Mouse (Mus musculus): ENCODE results near the gene Pbxip1. TPM values are rescaled to one million over a fixed set of nuclear protein-coding genes. Genes with fewer than 3 reads are reported as not detected.

Gene Pbxip1
- polyA plus RNA-seq (2014; fragmentation: Nextera tagmentation; extraction: Ambion mirVana) = 7.6 and 9.7 TPM in 2 replicates

DNA sequence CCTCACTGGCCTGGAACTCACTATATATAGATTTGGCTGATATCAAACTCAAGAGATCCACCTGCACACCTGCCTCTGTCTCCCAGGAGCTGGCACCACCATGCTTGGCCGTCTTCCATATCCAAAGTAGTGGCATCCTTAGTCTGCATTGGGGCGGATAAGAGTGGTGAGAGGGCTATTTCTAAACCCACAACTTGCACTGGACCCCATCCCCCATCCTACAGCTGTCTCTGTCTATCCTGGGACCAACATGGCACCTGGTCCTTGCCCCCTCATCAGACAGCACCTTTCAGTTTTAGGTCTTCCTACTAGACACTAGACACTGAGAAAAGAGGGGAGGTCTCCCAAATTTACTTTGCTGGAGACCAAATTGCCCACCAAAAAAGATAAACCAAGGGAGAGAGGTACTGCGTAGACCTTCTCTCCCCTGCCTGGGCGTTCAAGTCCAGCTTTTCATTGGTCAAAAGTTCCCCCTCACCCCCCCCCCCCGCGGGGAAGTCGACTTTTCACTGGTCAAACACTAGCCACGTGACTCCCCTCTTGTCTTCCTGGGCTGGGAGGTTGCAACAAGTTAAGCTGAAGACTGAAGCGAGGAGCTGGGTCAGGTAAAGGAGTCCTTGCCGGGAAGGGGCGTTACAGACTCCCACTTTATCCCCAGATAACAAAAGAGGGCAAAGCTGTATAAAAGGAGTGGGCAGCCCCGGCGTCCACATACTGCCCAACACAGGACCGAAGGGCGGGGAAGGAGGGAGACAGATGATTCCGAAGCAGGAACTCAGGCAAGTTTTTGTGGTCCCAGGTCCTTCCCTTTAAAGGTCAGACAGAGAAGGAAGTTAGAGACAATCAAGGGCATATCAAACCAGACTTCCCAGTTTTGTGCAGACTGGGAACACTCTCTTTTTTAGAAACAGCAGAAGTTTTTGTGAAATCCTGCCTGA, at the start of gene Pbxip1:
Pbxip1 (plus strand) TSS at position 531 of the 938 bp plus-strand sequence.
- peak; percentile 68 for DNase-seq

DNA sequence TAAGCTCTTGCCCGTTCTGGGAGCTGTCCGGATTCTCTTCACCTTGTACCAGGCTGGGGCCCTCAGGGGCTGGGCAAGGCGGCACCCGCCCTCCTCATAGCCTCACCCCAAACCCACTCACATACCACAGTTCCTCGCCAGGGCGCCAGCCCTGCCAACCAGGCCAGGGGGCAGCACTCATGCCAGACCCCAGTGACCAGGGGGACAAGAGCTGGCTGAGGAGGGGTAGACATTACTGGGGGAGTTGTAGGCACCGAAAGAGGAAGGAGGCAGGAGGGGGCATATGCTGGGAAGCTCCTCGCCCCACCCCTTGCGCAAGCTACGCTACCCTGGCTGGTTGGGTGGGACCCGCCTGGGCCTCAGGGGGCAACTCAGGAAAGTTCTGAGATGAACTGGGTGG, 48.9 kb upstream of the Pbxip1 start:
- 77% methylated on average over 9 of the region's 11 CpGs for WGBS
- H3K9ac ChIP-seq (replicated peaks; ENCODE audit: low read length) = no peak overlapping the region
- ATAC-seq (ENCODE audit: low FRiP score, low TSS enrichment) (no peak), DNase-seq (no peak)
- no peaks in the 10 kb centered on the region for H3K9me3 ChIP-seq (ENCODE audit: control insufficient read depth, low read length)
- H3K36me3 ChIP-seq (ENCODE audit: control insufficient read depth, insufficient read depth, low read length) = no peaks in the 10 kb centered on the region
- peaks cover 20% of the 10 kb centered on the region for H3K4me1 ChIP-seq (ENCODE audit: control insufficient read depth, insufficient read depth, low read length)
- H3K27ac ChIP-seq (replicated peaks; ENCODE audit: low read depth, low read length) = no peak overlapping the region
- H3K4me2 ChIP-seq (ENCODE audit: low read length) = no peak overlapping the region
- H3K27me3 ChIP-seq (ENCODE audit: control insufficient read depth, insufficient read depth, low read length) = no peaks in the 10 kb centered on the region
- H3K4me3 ChIP-seq (replicated peaks; ENCODE audit: low read depth, low read length) = no peak overlapping the region

More for the DNA sequence above, at the start of gene Pbxip1:
- H3K4me3 ChIP-seq (replicated peaks; ENCODE audit: low read depth, low read length) = peak within 1 kb of the TSS; percentile 20
- H3K27me3 ChIP-seq (ENCODE audit: control insufficient read depth, insufficient read depth, low read length) = no peaks in the 10 kb centered on the region
- H3K4me2 ChIP-seq (ENCODE audit: low read length) = peak within 1 kb of the TSS; percentile 45
- WGBS = 4% methylated on average over 16 of the region's 16 CpGs
- peaks cover 8% of the 10 kb centered on the region for H3K4me1 ChIP-seq (ENCODE audit: control insufficient read depth, insufficient read depth, low read length)
- no peak within 1 kb of the TSS for H3K27ac ChIP-seq (replicated peaks; ENCODE audit: low read depth, low read length)
- no peak within 1 kb of the TSS for H3K9ac ChIP-seq (replicated peaks; ENCODE audit: low read length)
- no peaks in the 10 kb centered on the region for H3K9me3 ChIP-seq (ENCODE audit: control insufficient read depth, low read length)
- peaks cover 32% of the 10 kb centered on the region for H3K36me3 ChIP-seq (ENCODE audit: control insufficient read depth, insufficient read depth, low read length)
- peak; percentile 48; the same call in 1 of the 2 replicates for ATAC-seq (ENCODE audit: low FRiP score, low TSS enrichment)

DNA sequence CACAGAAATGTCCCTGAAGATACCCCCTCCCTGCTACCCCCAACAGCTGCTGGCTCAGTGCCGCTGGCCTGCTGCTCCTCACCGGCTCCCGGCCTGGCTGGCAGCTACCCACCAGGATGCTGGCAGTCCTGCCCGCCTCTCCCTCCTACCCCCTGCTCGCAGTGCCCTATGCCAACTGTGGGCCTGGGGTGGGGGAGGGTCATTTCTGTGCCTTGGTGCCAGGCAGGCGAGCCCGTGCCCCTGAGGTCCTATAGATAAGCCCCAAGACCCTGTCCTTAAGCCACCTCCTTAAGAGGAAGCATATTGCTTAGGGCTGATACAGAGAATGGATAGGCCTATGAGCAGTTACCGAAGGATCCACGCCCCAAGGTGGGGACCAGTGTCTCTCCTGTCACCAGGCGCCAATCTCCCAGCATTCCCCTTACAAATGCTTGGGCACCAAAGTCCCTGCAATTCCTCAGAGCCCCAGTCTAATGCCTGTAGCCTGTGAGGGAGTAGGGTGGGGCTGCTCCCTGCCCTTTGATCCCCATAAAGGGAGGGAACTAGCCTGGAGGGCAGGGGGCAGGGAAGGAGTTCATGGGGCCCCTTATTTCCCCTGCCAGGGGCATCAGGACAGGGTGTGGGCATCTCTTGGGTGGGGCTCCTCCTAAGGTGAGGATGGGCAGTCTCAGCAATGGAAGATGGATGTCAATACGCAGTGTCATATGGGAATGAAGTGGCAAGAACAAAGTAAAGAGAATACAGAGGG, 48.2 kb upstream of the Pbxip1 start:
- Histone ChIP-seq H3K4me3 (replicated peaks; ENCODE audit: low read depth, low read length) (no peak overlapping the region), H3K27ac (replicated peaks; ENCODE audit: low read depth, low read length) (no peak overlapping the region), H3K9ac (replicated peaks; ENCODE audit: low read length) (no peak overlapping the region), H3K9me3 (ENCODE audit: control insufficient read depth, low read length) (no peaks in the 10 kb centered on the region), H3K36me3 (ENCODE audit: control insufficient read depth, insufficient read depth, low read length) (no peaks in the 10 kb centered on the region), H3K4me2 (ENCODE audit: low read length) (no peak overlapping the region), H3K27me3 (ENCODE audit: control insufficient read depth, insufficient read depth, low read length) (no peaks in the 10 kb centered on the region), H3K4me1 (ENCODE audit: control insufficient read depth, insufficient read depth, low read length) (peaks cover 24% of the 10 kb centered on the region)
- DNase-seq (peak; percentile 24), ATAC-seq (ENCODE audit: low FRiP score, low TSS enrichment) (no peak)
- WGBS = 75% methylated on average over 11 of the region's 11 CpGs

DNA sequence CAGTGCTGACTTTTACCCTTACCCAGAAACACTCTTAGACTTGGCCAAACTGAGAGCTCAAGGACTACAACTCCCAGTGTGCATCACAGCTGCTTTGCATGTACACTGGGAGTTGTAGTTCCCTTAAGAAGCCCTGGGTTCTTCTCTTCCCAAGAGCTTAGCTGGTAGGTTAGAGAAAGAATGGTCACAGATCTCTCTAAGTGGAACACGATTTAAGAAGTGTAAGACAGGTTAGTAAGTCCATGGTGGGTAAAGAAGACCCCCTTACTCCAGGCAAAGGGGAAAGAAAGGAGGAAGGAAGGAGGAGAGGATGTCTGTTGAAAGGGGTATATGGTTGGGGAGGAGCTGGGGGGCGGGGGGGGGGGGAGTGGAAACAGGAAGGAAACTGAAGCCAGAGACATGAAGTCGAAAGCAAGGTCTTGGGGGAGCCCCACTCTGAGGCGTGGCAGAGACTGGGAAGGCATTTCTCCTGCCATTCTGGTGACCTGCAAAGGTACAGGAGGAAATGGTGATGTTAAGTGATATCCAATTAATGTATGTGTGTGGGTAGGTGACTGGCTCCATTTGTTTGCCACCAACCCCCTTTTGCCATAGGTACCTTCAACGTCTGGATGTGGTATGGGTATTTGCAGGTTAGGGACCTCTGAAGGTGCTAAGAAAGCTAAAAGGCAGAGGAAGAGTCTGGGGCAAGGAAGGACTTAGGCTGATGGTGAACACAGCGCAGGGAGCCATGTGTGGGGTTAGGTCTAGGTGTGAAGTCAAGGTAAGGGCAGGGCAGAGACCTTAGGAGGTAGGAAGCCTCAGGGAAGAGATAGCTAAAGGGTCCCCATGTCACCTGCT, 47.4 kb upstream of the Pbxip1 start:
- Histone ChIP-seq H3K9me3 (ENCODE audit: control insufficient read depth, low read length) (no peaks in the 10 kb centered on the region), H3K9ac (replicated peaks; ENCODE audit: low read length) (no peak overlapping the region), H3K4me2 (ENCODE audit: low read length) (no peak overlapping the region), H3K27me3 (ENCODE audit: control insufficient read depth, insufficient read depth, low read length) (no peaks in the 10 kb centered on the region), H3K4me3 (replicated peaks; ENCODE audit: low read depth, low read length) (no peak overlapping the region), H3K4me1 (ENCODE audit: control insufficient read depth, insufficient read depth, low read length) (peaks cover 24% of the 10 kb centered on the region), H3K27ac (replicated peaks; ENCODE audit: low read depth, low read length) (no peak overlapping the region), H3K36me3 (ENCODE audit: control insufficient read depth, insufficient read depth, low read length) (no peaks in the 10 kb centered on the region)
- ATAC-seq (ENCODE audit: low FRiP score, low TSS enrichment) (no peak), DNase-seq (peak; percentile 79)
- WGBS = 59% methylated on average over 6 of the region's 6 CpGs

DNA sequence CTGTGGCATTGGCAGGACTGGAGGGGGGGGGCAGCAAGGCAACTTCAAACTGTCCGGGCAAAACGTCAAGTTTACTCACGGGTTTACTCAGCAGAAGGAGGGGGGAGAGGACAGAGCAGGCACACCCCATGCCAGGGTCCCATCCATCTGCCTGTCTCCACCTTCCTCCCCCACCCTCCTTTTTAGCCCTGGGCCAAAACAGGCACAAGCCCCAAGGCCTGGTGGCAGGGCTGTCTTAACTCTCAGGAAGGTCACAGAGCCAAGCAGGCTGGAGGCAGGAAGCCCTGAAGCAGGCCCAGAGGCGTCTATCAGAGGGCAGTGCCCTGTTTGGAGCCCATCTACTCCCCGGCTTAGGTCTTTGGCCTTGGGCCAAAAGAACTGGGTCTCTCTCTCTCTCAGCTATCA, 46.4 kb upstream of the Pbxip1 start:
- no peak overlapping the region for H3K27ac ChIP-seq (replicated peaks; ENCODE audit: low read depth, low read length)
- H3K9me3 ChIP-seq (ENCODE audit: control insufficient read depth, low read length) = no peaks in the 10 kb centered on the region
- no peak overlapping the region for H3K4me2 ChIP-seq (ENCODE audit: low read length)
- H3K4me1 ChIP-seq (ENCODE audit: control insufficient read depth, insufficient read depth, low read length) = peaks cover 33% of the 10 kb centered on the region
- H3K4me3 ChIP-seq (replicated peaks; ENCODE audit: low read depth, low read length) = no peak overlapping the region
- no peaks in the 10 kb centered on the region for H3K36me3 ChIP-seq (ENCODE audit: control insufficient read depth, insufficient read depth, low read length)
- WGBS = 64% methylated on average over 5 of the region's 5 CpGs
- ATAC-seq (ENCODE audit: low FRiP score, low TSS enrichment) (no peak), DNase-seq (peak; percentile 31)
- H3K9ac ChIP-seq (replicated peaks; ENCODE audit: low read length) = no peak overlapping the region
- H3K27me3 ChIP-seq (ENCODE audit: control insufficient read depth, insufficient read depth, low read length) = 0 out of 2 replicates have a peak, but pooled peaks cover 3% of the 10 kb centered on the region

DNA sequence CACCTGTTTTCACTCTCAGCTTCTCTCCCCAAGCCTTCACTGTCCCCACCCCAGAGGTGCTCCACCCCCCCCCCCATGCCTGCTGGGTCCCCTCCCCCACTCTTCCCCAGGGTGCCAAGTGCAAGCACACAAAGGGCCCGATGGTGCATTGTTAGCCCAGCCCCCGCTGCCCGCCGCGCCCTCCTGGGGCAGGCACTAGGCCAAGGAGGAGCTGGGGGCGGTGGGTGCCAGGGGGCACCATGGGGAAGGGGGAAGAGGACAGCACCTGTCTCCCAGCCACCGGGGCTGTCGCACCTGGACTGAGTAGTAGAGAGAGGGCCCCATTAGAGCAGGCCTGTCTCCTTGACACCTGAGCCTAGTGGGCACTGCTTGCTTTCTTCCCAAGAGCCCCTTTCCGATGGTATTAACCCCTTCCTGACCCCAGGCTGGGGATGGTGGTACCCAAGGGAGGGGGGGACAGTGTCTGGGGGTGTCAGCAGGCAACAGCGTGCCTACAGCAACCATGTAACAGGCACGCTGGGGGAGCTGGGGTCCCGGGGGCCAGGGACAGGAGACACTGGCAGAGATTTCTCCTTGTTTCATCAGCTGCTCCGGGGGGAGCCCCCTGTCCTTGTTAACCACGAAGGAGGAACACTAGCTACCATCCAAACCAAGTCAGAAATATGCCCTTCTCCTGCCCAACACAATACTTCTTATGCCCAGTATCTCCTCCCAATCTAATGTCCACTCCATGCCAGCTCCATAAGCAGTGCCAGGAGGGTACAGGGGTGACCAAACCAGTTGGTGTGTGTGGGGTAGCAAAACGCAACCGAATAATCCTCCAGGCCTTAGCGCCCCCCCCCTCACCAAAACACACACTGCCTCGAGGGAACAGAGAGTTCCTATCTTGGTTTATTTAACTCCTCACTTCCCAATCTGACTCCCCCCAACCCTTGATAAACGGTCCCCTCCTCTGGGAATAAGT, 45.5 kb upstream of the Pbxip1 start:
- Histone ChIP-seq H3K9me3 (ENCODE audit: control insufficient read depth, low read length) (no peaks in the 10 kb centered on the region), H3K4me1 (ENCODE audit: control insufficient read depth, insufficient read depth, low read length) (peaks cover 41% of the 10 kb centered on the region), H3K36me3 (ENCODE audit: control insufficient read depth, insufficient read depth, low read length) (no peaks in the 10 kb centered on the region), H3K9ac (replicated peaks; ENCODE audit: low read length) (peak overlapping the region; percentile 54), H3K4me3 (replicated peaks; ENCODE audit: low read depth, low read length) (peak overlapping the region; percentile 50), H3K27me3 (ENCODE audit: control insufficient read depth, insufficient read depth, low read length) (peaks cover 12% of the 10 kb centered on the region; the same call in 1 of the 2 replicates), H3K4me2 (ENCODE audit: low read length) (peak overlapping the region; percentile 100), H3K27ac (replicated peaks; ENCODE audit: low read depth, low read length) (no peak overlapping the region)
- DNase-seq (no peak), ATAC-seq (ENCODE audit: low FRiP score, low TSS enrichment) (no peak)
- WGBS = 11% methylated on average over 19 of the region's 19 CpGs

DNA sequence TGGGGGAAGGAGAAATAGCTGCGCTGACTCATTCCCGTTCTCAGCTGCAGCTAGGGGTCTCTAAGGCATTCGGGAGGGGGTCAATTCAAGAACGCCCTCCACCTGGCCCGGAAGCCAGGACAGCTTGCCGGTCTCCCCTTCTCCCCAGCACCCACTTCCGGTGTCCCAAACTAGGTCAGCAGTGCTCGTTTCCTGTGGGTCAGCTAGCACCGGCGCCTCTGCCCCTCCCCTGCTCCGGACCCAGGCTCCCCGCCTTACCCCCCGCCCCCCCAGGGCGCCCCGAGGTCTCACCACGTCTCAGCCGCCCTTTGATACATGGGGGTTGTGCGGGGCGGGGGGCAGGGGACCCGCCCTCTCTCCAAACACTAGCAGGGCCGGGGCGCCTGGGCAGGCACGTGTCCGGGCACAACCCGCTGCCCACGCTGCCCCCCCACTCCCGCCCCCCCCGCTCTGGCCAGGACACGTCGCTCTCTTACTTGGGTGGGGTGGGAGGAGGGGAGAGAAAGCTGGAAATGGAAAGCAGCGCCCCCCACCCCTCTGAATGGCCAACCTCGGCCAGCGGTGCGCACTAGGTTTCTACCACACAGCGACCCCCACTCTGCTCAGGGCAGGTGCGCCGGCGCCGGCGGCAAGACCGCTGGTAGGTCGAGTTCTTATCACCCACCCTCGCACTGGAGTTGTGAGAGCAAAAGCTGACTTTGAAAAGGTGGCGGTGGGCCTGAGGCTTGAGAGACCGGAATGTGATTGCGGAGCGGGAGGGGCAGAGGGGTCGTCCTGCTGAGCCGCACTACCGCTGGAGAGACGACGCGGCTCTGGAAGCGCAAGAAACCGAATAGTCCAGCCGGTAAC, 44.6 kb upstream of the Pbxip1 start:
- H3K9me3 ChIP-seq (ENCODE audit: control insufficient read depth, low read length) = no peaks in the 10 kb centered on the region
- H3K27me3 ChIP-seq (ENCODE audit: control insufficient read depth, insufficient read depth, low read length) = peaks cover 15% of the 10 kb centered on the region; the same call in 1 of the 2 replicates
- 0 out of 2 replicates have a peak overlapping the region, but pooled peaks have one; percentile 2 for H3K27ac ChIP-seq (replicated peaks; ENCODE audit: low read depth, low read length)
- under 1% methylated on average over 56 of the region's 56 CpGs for WGBS
- H3K36me3 ChIP-seq (ENCODE audit: control insufficient read depth, insufficient read depth, low read length) = no peaks in the 10 kb centered on the region
- peaks cover 45% of the 10 kb centered on the region for H3K4me1 ChIP-seq (ENCODE audit: control insufficient read depth, insufficient read depth, low read length)
- peak overlapping the region; percentile 100 for H3K4me2 ChIP-seq (ENCODE audit: low read length)
- peak overlapping the region; percentile 54 for H3K9ac ChIP-seq (replicated peaks; ENCODE audit: low read length)
- peak overlapping the region; percentile 50 for H3K4me3 ChIP-seq (replicated peaks; ENCODE audit: low read depth, low read length)
- DNase-seq (peak; percentile 60), ATAC-seq (ENCODE audit: low FRiP score, low TSS enrichment) (no peak)
